Mouse (Mus musculus): ENCODE data around the gene Cpxm2.

GRCm38 (mm10) chr7:132005996-132006696, 148.4 kb downstream of the Cpxm2 start:
- TF ChIP-seq CTCF (IDR thresholded peaks at IDR 0.05; ENCODE audit: borderline replicate concordance, extremely low read depth, insufficient read depth, insufficient read length): no peak
- no peak for TF ChIP-seq POLR2A (IDR thresholded peaks at IDR 0.05; ENCODE audit: borderline replicate concordance, extremely low read depth, insufficient read depth, insufficient read length, poor library complexity, severe bottlenecking)

Data from brain, embryonic 14.5 days (tissue).